Mouse (Mus musculus) embryonic stem cell, embryonic (primary cell): ENCODE data around the gene Olfr273.
"Not testable (repeated sequence)": the region's sequence is repeated elsewhere in the genome, so short reads cannot be mapped to it uniquely, and the experiment has no call there.

Experiments
- CTCF ChIA-PET, 4 experiments: fragments of 300-600 bp in 2 of 4; fragments of 350-600 bp in 2 of 4; sonication (Branson Sonifier 250); formaldehyde crosslinking; loops; one replicate each; lab custom pipeline; 2022; ENCODE audit warnings: inconsistent platforms in 2 of 4; lab: Charles Lee
- POLR2A ChIA-PET, 4 experiments: fragments of 300-600 bp in 2 of 4; fragments of 350-600 bp in 2 of 4; sonication (Branson Sonifier 250); formaldehyde crosslinking; loops; one replicate each; lab custom pipeline; 2022; ENCODE audit warnings: antibody characterized with exemption in 4 of 4, inconsistent platforms in 1 of 4; lab: Charles Lee

Gene Olfr273

GRCm38 (mm10) chr4:52859136-52859535, at the start of gene Olfr273:
Gene Olfr273, minus strand, starts transcription at chr4:52859236.
- POLR2A ChIA-PET = no interaction called here
- CTCF ChIA-PET = no interaction called here

DNA sequence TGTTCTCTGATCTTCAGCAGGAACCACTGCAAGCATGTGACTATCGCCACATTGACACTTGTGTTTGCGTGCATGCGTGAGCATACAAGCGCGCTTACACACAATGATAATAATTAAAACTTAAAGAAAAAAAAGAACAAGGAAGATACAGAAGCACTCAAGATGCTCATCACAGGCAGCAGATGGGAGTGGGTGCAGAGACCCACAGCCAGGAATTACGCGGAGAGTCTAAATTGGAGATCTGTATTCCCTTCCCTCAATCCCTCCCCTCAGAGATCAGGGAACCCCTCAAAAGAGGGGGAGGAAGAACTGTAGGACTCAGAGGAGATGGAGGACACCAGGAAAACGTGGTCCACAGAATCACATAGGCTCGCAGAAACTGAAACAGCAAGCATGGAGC, 5.1 kb upstream of the Olfr273 start:
- ChIA-PET POLR2A (no interaction called here), CTCF (no interaction called here)

GRCm38 (mm10) chr4:52849672-52850071, 9.4 kb downstream of the Olfr273 start:
- POLR2A ChIA-PET = interaction anchor here in 1 of 4 experiments (0.6 kb wide), 1 partner anchor 163 kb away, joined by 3 read pairs; no protein-coding TSS in a partner anchor
- CTCF ChIA-PET = interaction anchor here in 1 of 4 experiments (0.6 kb wide), 1 partner anchor 136 kb away, joined by 3 read pairs; no protein-coding TSS in a partner anchor

GRCm38 (mm10) chr4:52849039-52849635, 9.9 kb downstream of the Olfr273 start:
- CTCF ChIA-PET = no interaction called here
- POLR2A ChIA-PET = no interaction called here

GRCm38 (mm10) chr4:52845411-52845810, 13.6 kb downstream of the Olfr273 start:
- POLR2A ChIA-PET, CTCF ChIA-PET: not testable (repeated sequence)

DNA sequence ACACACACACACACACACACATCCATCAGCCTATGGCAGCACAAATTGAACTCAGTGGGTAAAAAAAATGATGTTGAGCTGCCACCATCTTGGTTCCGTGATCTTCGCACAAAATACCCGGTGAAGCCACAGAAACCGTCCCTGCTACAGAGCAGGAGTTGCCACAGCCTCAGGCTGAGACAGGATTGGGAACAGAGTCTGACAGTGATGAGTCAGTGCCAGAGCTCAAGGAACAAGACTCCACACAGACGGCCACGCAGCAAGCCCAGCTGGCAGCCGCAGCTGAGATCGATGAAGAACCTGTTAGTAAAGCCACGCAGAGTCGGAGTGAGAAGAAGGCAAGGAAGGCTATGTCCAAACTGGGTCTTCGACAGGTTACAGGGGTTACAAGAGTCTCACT, 37.7 kb downstream of the Olfr273 start:
- ChIA-PET CTCF (no interaction called here), POLR2A (interaction anchor here in 1 of 4 experiments (0.6 to 0.7 kb wide), 2 partner anchors 9 to 1678 kb away, joined by 4 to 5 read pairs; no protein-coding TSS in a partner anchor)

GRCm38 (mm10) chr4:52814304-52814703, 44.7 kb downstream of the Olfr273 start, which contains the start of gene Olfr275:
Gene Olfr275, plus strand, starts transcription at chr4:52814604.
- POLR2A ChIA-PET = no interaction called here
- CTCF ChIA-PET = no interaction called here

DNA sequence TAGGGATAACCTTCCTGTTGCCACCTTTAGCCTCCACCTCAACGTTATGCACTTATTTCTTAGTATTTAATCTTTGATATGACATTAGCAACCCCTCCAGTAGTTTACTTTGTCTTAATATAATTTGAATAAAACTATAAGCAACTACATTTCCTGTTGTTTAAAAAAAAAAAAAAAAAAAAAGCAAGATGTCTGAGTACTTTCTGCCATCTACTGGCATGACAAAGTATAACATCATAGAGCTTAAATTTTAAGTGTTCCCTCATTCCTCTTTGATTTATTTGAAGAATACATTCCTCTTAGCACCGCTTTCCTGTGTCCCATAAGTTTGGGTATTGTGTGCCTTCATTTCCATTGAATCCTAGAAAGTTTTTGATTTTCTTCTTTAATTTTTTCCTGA, 47.2 kb downstream of the Olfr273 start:
- POLR2A ChIA-PET = interaction anchor here in 2 of 4 experiments (0.6 kb wide), 2 partner anchors 9 to 200 kb away, joined by 3 to 4 read pairs; partner anchors contain the start of gene Nipsnap3b (in 1 of the 2)
- CTCF ChIA-PET = interaction anchor here (0.6 to 1.0 kb wide), 27 partner anchors 12 to 767 kb away, joined by 3 to 16 read pairs (median 5); no protein-coding TSS in a partner anchor
